ENCODE assay signal across 8 mouse cellular contexts in the genomic region with DNA sequence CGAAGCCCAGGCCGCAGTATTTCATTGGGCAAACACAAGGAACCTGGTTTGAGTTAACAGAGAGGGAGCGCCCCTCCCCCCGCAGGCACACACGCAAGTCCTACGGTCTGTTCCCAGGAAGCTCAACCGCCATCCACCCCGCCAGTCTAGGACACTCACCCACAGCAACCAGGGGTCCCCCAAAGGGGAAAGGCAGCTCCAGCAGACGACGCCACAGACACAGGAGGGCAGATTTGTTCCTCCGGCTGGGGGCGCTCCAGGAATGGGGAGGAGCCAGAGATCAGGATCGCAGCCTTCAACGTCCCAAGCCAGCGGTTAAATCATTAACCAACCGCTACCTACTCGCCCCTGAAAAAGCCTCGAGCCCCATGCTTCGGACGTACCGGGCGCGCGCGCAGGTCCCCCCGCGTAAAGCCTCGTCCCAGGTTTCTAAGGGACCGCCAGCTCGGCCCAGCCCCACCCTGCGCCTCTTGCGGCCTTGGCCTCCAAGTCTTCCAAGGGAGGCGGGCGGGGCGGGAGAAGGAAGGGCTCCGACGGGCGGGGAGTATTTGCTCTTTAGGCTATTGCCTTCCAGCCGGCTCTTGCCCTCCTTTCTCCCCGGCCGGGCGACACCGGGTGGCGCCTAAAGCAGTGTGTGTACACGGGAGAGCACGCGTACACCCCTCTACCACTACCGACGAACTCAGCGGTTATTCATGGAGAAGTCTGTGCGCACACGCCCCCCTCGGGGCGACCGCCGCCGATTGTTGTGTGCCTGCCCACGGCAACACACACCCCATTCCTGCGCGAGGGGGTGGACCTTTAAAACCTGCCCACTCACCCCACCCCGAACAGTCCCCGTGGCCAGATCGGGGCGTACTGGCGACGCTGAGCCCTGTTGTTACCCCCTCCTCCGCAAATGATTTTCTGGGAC. TPM values are rescaled to one million over a fixed set of nuclear protein-coding genes. Genes with fewer than 3 reads are reported as not detected.
A peak's percentile ranks its signal among the peaks of the same experiment; 100 is the strongest.
DNase-seq lines count a peak whose midpoint lies in the region; ATAC-seq lines count a peak whose summit lies in the region.

No protein-coding gene starts in this region.

- peak overlapping the region; percentile 65 for H3K4me3 ChIP-seq in hindbrain, embryonic 12.5 days

- peak overlapping the region; percentile 92 for H3K9ac ChIP-seq in hindbrain, embryonic 12.5 days

- DNase-seq in T-cell, adult 2 months (ENCODE audit: low spot score): peak; percentile 57
- peak; percentile 76 to 77 for DNase-seq in cerebellum, postnatal 10 days
- peak; percentile 44 to 48 for DNase-seq in frontal cortex, postnatal 14 days (ENCODE audit: low spot score in 2 of 2)
- DNase-seq in layer of hippocampus, postnatal 36 days: peak; percentile 69 to 71
- peak; percentile 83 for DNase-seq in lung, postnatal 25 days (ENCODE audit: low spot score)
- DNase-seq in retina, embryonic 14.5 days (ENCODE audit: low spot score): peak; percentile 83
- peak; percentile 93 for DNase-seq in thymus, postnatal 4 days

- peak overlapping the region; percentile 95 for H3K27ac ChIP-seq in hindbrain, embryonic 12.5 days

- H3K27me3 ChIP-seq in hindbrain, embryonic 12.5 days: no peaks in the 10 kb centered on the region

- H3K4me2 ChIP-seq in hindbrain, embryonic 12.5 days (replicated peaks): peak overlapping the region; percentile 78

- no peaks in the 10 kb centered on the region for H3K9me3 ChIP-seq in hindbrain, embryonic 12.5 days (replicated peaks)

- peak; percentile 35 for ATAC-seq in hindbrain, embryonic 12.5 days (ENCODE audit: low FRiP score)

- under 1% methylated on average over 67 of the region's 67 CpGs for WGBS in hindbrain, embryonic 12.5 days

- H3K36me3 ChIP-seq in hindbrain, embryonic 12.5 days: peaks cover 12% of the 10 kb centered on the region

- H3K4me1 ChIP-seq in hindbrain, embryonic 12.5 days: peaks cover 58% of the 10 kb centered on the region

RNA-seq across cellular contexts. Expression of a gene that starts 0.9 kb away (rescaled TPM):
- 98.7 and 106 TPM in 2 replicates for polyA plus RNA-seq in hindbrain, embryonic 12.5 days (2016; fragmentation: Nextera tagmentation; extraction: Ambion mirVana)
- total RNA-seq in layer of hippocampus, postnatal 36 days (2021): 10 to 100 TPM; 34.5 to 38.0 TPM

RNA-seq across cellular contexts. Expression of a gene that starts 41.0 kb away (rescaled TPM):
- polyA plus RNA-seq in hindbrain, embryonic 12.5 days (2016; fragmentation: Nextera tagmentation; extraction: Ambion mirVana): 0.15 and 0.31 TPM in 2 replicates
- total RNA-seq in layer of hippocampus, postnatal 36 days (2021): not detected

Comparison
In these comparisons a context has a peak if more than half of its experiments do, and no peak if none do; other contexts are left out.
1. Peak in every context shown above with its lines: DNase-seq, ATAC-seq, H3K4me3 ChIP-seq and H3K27ac ChIP-seq.